Mouse (Mus musculus) intestine, embryonic 16.5 days (tissue): Measurements from ENCODE around the gene Tpte. TPM values are rescaled to one million over a fixed set of nuclear protein-coding genes. Genes with fewer than 3 reads are reported as not detected.

Experiments
- ATAC-seq: fragments of 200-750 bp; cut with Nextera tagmentation; 2 replicates; pipeline ENCODE4 v1.8.0; 2017; ENCODE audit warnings: moderate TSS enrichment, moderate library complexity
- H3K27ac ChIP-seq: fragments of 300-500 bp; sonication (generic); 2 replicates; pipeline ENCODE4 v1.5.1; 2014; ENCODE audit warnings: mild to moderate bottlenecking, low read length
- H3K27me3 ChIP-seq: fragments of 300-500 bp; sonication (generic); replicated peaks from 2 replicates; pipeline ENCODE4 v1.6.1; 2014; ENCODE audit warnings: low read length, control low read depth, mixed read lengths; ENCODE audit not compliant: control insufficient read depth, insufficient read depth
- H3K36me3 ChIP-seq: fragments of 300-500 bp; sonication (generic); 2 replicates; pipeline ENCODE4 v1.6.1; 2014; ENCODE audit warnings: low read length, control low read depth; ENCODE audit not compliant: control insufficient read depth, insufficient read depth
- H3K4me1 ChIP-seq: fragments of 300-500 bp; sonication (generic); 2 replicates; pipeline ENCODE4 v1.6.1; 2014; ENCODE audit warnings: low read length, control low read depth, mixed read lengths; ENCODE audit not compliant: control insufficient read depth, insufficient read depth
- H3K4me2 ChIP-seq: fragments of 300-500 bp; sonication (generic); 2 replicates; pipeline ENCODE4 v1.6.1; 2014; ENCODE audit warnings: low read depth, low read length, control low read depth
- H3K4me3 ChIP-seq: fragments of 300-500 bp; sonication (generic); 2 replicates; pipeline ENCODE4 v1.5.1; 2014; ENCODE audit warnings: mild to moderate bottlenecking, low read length
- H3K9ac ChIP-seq: fragments of 300-500 bp; sonication (generic); 2 replicates; pipeline ENCODE4 v1.6.1; 2014; ENCODE audit warnings: low read depth, low read length
- H3K9me3 ChIP-seq: fragments of 300-500 bp; sonication (generic); 2 replicates; pipeline ENCODE4 v1.6.1; 2016; ENCODE audit warnings: low read length, control low read depth; ENCODE audit not compliant: control insufficient read depth
- WGBS: fragments of 180-500 bp; shearing (Covaris S2); extraction: QIAGEN DNeasy Blood & Tissue Kit; methylation state at CpG from one replicate; pipeline ENCODE4 v1.1.7; 2014; 5-methylcytosine and 5-hydroxymethylcytosine counted together
- polyA plus RNA-seq: library from polyadenylated mRNA; unstranded; fragments of >200 nt; fragmentation: Nextera tagmentation; extraction: Ambion mirVana; gene quantifications from 2 replicates; pipeline ENCODE4 v1.2.1, GENCODE M21; 2015

Gene Tpte
- polyA plus RNA-seq, 1 experiment from 2014 or later, result 0.05 TPM

- H3K27me3 ChIP-seq, result no peaks in the 10 kb centered on the region
- peaks cover 2% of the 10 kb centered on the region; the same call in 1 of the 2 replicates for H3K36me3 ChIP-seq
- peak overlapping the region; percentile 96 for H3K9ac ChIP-seq
- 13% methylated on average over 16 of the region's 16 CpGs for WGBS
- H3K4me1 ChIP-seq, result peaks cover 9% of the 10 kb centered on the region
- H3K4me3 ChIP-seq, result peak overlapping the region; percentile 96
- peak overlapping the region; percentile 78 for H3K27ac ChIP-seq
- H3K9me3 ChIP-seq, result no peaks in the 10 kb centered on the region
- peak; percentile 56 for ATAC-seq
- peak overlapping the region; percentile 71 for H3K4me2 ChIP-seq
These were observed 127.5 kb downstream of the Tpte start for GRCm38 (mm10) chr8:22410688-22411281.

GRCm38 (mm10) chr8:22411282-22411702 lies 128.1 kb downstream of the Tpte start, which contains the start of gene Mrps31:
Mrps31 (plus strand) TSS chr8:22411361.
- 0% methylated on average over 25 of the region's 25 CpGs for WGBS

GRCm38 (mm10) chr8:22411971-22412370 lies 128.7 kb downstream of the Tpte start:
- H3K4me2 ChIP-seq, result peak overlapping the region; percentile 83
- 14% methylated on average over 8 of the region's 8 CpGs for WGBS
- no peaks in the 10 kb centered on the region for H3K27me3 ChIP-seq
- peaks cover 9% of the 10 kb centered on the region for H3K4me1 ChIP-seq
- no peaks in the 10 kb centered on the region for H3K9me3 ChIP-seq
- peaks cover 2% of the 10 kb centered on the region; the same call in 1 of the 2 replicates for H3K36me3 ChIP-seq
- no peak for ATAC-seq
- peak overlapping the region; percentile 90 for H3K27ac ChIP-seq
- H3K9ac ChIP-seq, result peak overlapping the region; percentile 96
- peak overlapping the region; percentile 96 for H3K4me3 ChIP-seq

More at GRCm38 (mm10) chr8:22411282-22411702, 128.1 kb downstream of the Tpte start, which contains the start of gene Mrps31:
- peak within 1 kb of the TSS; percentile 83 for H3K4me2 ChIP-seq
- no peaks in the 10 kb centered on the region for H3K9me3 ChIP-seq
- peaks cover 9% of the 10 kb centered on the region for H3K4me1 ChIP-seq
- H3K27me3 ChIP-seq, result no peaks in the 10 kb centered on the region
- ATAC-seq, result peak; percentile 82
- peak within 1 kb of the TSS; percentile 96 for H3K4me3 ChIP-seq
- peaks cover 2% of the 10 kb centered on the region; the same call in 1 of the 2 replicates for H3K36me3 ChIP-seq
- peak within 1 kb of the TSS; percentile 96 for H3K9ac ChIP-seq
- peak within 1 kb of the TSS; percentile 90 for H3K27ac ChIP-seq

Other genes with a start within 250 kb of the Tpte start
- gene Atp7b, start 223.1 kb upstream of the Tpte start, polyA plus RNA-seq, result 4.7 and 5.1 TPM in 2 replicates
- 28.7 and 30.4 TPM in 2 replicates for gene Alg11, start 222.7 kb upstream of the Tpte start, polyA plus RNA-seq
- gene Nek5, start 158.4 kb upstream of the Tpte start, polyA plus RNA-seq, result 0.20 and 0.55 TPM in 2 replicates
- 4.6 TPM in 2 replicates for gene Nek3, start 117.0 kb upstream of the Tpte start, polyA plus RNA-seq
- gene Ckap2, start 97.6 kb upstream of the Tpte start, polyA plus RNA-seq, result 27.9 and 33.0 TPM in 2 replicates
- gene Vps36, start 90.6 kb upstream of the Tpte start, polyA plus RNA-seq, result 28.9 and 34.0 TPM in 2 replicates
- 7.2 and 7.8 TPM in 2 replicates for gene Thsd1, start 56.1 kb upstream of the Tpte start, polyA plus RNA-seq
- 129 and 148 TPM in 2 replicates for gene Slc25a15, start 115.2 kb downstream of the Tpte start, polyA plus RNA-seq
- 73.0 and 78.7 TPM in 2 replicates for gene Mrps31, start 127.9 kb downstream of the Tpte start, polyA plus RNA-seq